Mouse (Mus musculus) cerebellum, adult 2 months (tissue): Measurements from ENCODE around the gene Dnah3.

ENCODE experiments used
- CTCF ChIP-seq: fragments of 200-500 bp; IDR thresholded peaks from 2 replicates; pipeline ENCODE4 v1.5.1; 2011; ENCODE audit warnings: low read depth, mild to moderate bottlenecking, control low read depth, low read length, moderate library complexity, borderline replicate concordance; ENCODE audit not compliant: insufficient read depth
- POLR2A ChIP-seq: fragments of 200-500 bp; IDR thresholded peaks from 2 replicates; pipeline ENCODE4 v1.6.1; 2011; ENCODE audit warnings: low read length, control low read depth, borderline replicate concordance; ENCODE audit not compliant: insufficient read depth

DNA sequence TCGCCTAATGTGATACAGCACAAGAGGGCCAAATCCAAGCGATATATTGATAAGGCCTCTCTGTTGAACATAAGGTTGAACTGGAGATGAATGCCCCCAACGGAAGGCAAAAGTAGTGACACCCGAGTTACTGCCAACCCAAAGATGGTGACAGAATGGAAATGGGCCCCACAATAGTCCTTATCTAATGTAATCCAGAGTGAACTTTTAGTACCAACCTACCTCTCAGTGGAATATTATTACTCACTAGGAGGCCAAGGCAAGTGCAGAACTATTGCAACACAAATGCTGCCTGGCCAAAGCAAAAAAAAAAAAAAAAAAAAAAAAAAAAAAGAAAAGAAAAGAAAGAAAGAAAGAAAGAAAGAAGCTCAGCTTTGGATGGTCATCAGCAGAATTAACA is 202.3 kb downstream of the Dnah3 start:
- TF ChIP-seq CTCF (no peak), POLR2A (no peak)
